Mouse (Mus musculus) embryonic facial prominence, embryonic 10.5 days (tissue): ENCODE data around the gene Pi4k2a. TPM values are rescaled to one million over a fixed set of nuclear protein-coding genes. Genes with fewer than 3 reads are reported as not detected.

ENCODE experiments used
- DNase-seq: peaks from one replicate; pipeline ENCODE4 v3.0.0-alpha.2; 2017; ENCODE audit warnings: low spot score
- H3K27ac ChIP-seq: fragments of 300-500 bp; sonication (generic); replicated peaks from 2 replicates; pipeline ENCODE4 v1.5.1; 2016; ENCODE audit warnings: mild to moderate bottlenecking
- H3K27me3 ChIP-seq: fragments of 300-500 bp; sonication (generic); replicated peaks from 2 replicates; pipeline ENCODE4 v1.6.1; 2016; ENCODE audit warnings: low read depth, mild to moderate bottlenecking; ENCODE audit not compliant: poor library complexity, severe bottlenecking
- H3K36me3 ChIP-seq: fragments of 300-500 bp; sonication (generic); replicated peaks from 2 replicates; pipeline ENCODE4 v1.6.1; 2016; ENCODE audit warnings: mild to moderate bottlenecking, moderate library complexity
- H3K4me1 ChIP-seq: fragments of 300-500 bp; sonication (generic); 2 replicates; pipeline ENCODE4 v1.6.1; 2016
- H3K4me3 ChIP-seq: fragments of 300-500 bp; sonication (generic); 2 replicates; pipeline ENCODE4 v1.5.1; 2016; ENCODE audit warnings: mild to moderate bottlenecking, moderate library complexity
- H3K9me3 ChIP-seq: fragments of 300-500 bp; sonication (generic); 2 replicates; pipeline ENCODE4 v1.6.1; 2016; ENCODE audit warnings: mild to moderate bottlenecking
- WGBS: fragments of 180-500 bp; shearing (Covaris S2); methylation state at CpG from one replicate; pipeline ENCODE4 v1.1.7; 2016; 5-methylcytosine and 5-hydroxymethylcytosine counted together
- polyA plus RNA-seq: library from polyadenylated mRNA; unstranded; fragments of >200 nt; fragmentation: Nextera tagmentation; extraction: Ambion mirVana; gene quantifications from 2 replicates; pipeline ENCODE4 v1.2.1, GENCODE M21; 2016

Gene Pi4k2a
- polyA plus RNA-seq, 1 experiment from 2014 or later, result 28.0 TPM

GRCm38 (mm10) chr19:42141998-42142397, 51.7 kb downstream of the Pi4k2a start:
- Histone ChIP-seq H3K4me1 (peaks cover 3% of the 10 kb centered on the region), H3K36me3 (no peaks in the 10 kb centered on the region), H3K4me3 (no peak overlapping the region), H3K9me3 (no peaks in the 10 kb centered on the region), H3K27ac (no peak overlapping the region), H3K27me3 (peaks cover 23% of the 10 kb centered on the region)
- DNase-seq, result no peak
- 78% methylated on average over 3 of the region's 3 CpGs for WGBS

- WGBS, result 77% methylated on average over 2 of the region's 2 CpGs
- Histone ChIP-seq H3K27me3 (peaks cover 26% of the 10 kb centered on the region), H3K27ac (no peak overlapping the region), H3K9me3 (no peaks in the 10 kb centered on the region), H3K36me3 (no peaks in the 10 kb centered on the region), H3K4me1 (peaks cover 7% of the 10 kb centered on the region), H3K4me3 (no peak overlapping the region)
- DNase-seq, result no peak
Observed at GRCm38 (mm10) chr19:42142757-42143156, 52.5 kb downstream of the Pi4k2a start.

GRCm38 (mm10) chr19:42144067-42144466, 53.8 kb downstream of the Pi4k2a start:
- WGBS, result 57% methylated on average over 6 of the region's 6 CpGs
- no peaks in the 10 kb centered on the region for H3K9me3 ChIP-seq
- H3K27ac ChIP-seq, result no peak overlapping the region
- no peak overlapping the region for H3K4me3 ChIP-seq
- no peak for DNase-seq
- no peaks in the 10 kb centered on the region for H3K36me3 ChIP-seq
- H3K4me1 ChIP-seq, result peaks cover 20% of the 10 kb centered on the region
- peaks cover 38% of the 10 kb centered on the region for H3K27me3 ChIP-seq

DNA sequence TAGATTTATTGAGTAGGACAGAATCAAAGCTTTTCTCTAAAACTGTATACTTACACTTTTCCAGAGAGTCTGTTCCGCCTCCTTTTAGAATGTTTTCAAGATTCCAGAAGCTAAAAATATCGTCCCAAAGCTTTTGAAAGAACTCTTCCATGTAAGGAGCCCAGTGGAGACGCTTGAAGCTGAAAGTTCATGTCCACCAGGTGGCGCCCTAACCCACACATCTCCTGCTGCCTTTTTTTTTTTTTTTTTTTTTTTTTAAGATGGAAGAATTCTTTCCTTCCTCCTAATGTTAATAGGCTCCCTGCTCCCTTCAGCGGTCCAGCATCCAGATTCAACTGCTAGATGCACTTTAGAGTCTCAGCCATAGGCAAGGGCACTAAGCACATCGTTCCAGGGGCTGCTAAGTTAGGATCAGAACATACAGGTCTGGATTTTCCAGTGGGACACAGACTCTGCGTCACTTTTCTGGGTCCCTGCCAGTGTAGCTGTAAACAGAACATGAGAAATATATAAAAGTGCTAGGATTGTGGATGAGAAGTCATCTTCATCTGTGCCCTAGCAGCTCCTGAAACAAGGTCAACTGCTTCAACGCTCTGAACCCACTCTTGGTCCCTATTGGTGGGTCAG, 54.4 kb downstream of the Pi4k2a start:
- H3K27ac ChIP-seq, result no peak overlapping the region
- H3K9me3 ChIP-seq, result no peaks in the 10 kb centered on the region
- H3K4me3 ChIP-seq, result no peak overlapping the region
- no peaks in the 10 kb centered on the region for H3K36me3 ChIP-seq
- peaks cover 44% of the 10 kb centered on the region for H3K27me3 ChIP-seq
- peak; percentile 85 for DNase-seq
- 28% methylated on average over 8 of the region's 8 CpGs for WGBS
- peaks cover 26% of the 10 kb centered on the region for H3K4me1 ChIP-seq

GRCm38 (mm10) chr19:42145210-42145609, 54.9 kb downstream of the Pi4k2a start:
- Histone ChIP-seq H3K27me3 (peaks cover 47% of the 10 kb centered on the region), H3K4me1 (peaks cover 29% of the 10 kb centered on the region), H3K36me3 (no peaks in the 10 kb centered on the region), H3K9me3 (no peaks in the 10 kb centered on the region), H3K4me3 (no peak overlapping the region), H3K27ac (no peak overlapping the region)
- DNase-seq, result no peak
- 78% methylated on average over 4 of the region's 4 CpGs for WGBS

GRCm38 (mm10) chr19:42145731-42146130, 55.5 kb downstream of the Pi4k2a start:
- no peak overlapping the region for H3K27ac ChIP-seq
- WGBS, result 89% methylated on average over 2 of the region's 2 CpGs
- DNase-seq, result no peak
- H3K4me1 ChIP-seq, result peaks cover 29% of the 10 kb centered on the region
- H3K4me3 ChIP-seq, result no peak overlapping the region
- H3K9me3 ChIP-seq, result no peaks in the 10 kb centered on the region
- peaks cover 47% of the 10 kb centered on the region for H3K27me3 ChIP-seq
- no peaks in the 10 kb centered on the region for H3K36me3 ChIP-seq

GRCm38 (mm10) chr19:42146276-42147010, 56.2 kb downstream of the Pi4k2a start:
- Histone ChIP-seq H3K4me1 (peaks cover 31% of the 10 kb centered on the region), H3K27me3 (peaks cover 47% of the 10 kb centered on the region), H3K9me3 (no peaks in the 10 kb centered on the region), H3K36me3 (no peaks in the 10 kb centered on the region), H3K27ac (peak overlapping the region; percentile 89; the same call in 1 of the 2 replicates), H3K4me3 (peak overlapping the region; percentile 76)
- no peak for DNase-seq
- 87% methylated on average over 9 of the region's 9 CpGs for WGBS

GRCm38 (mm10) chr19:42147170-42147768, 57.0 kb downstream of the Pi4k2a start, which contains the start of gene Marveld1:
Gene Marveld1 (plus strand): TSS chr19:42147400.
- WGBS, result under 1% methylated on average over 55 of the region's 57 CpGs
- peak within 1 kb of the TSS; percentile 89 for H3K27ac ChIP-seq

GRCm38 (mm10) chr19:42147769-42148568, 57.7 kb downstream of the Pi4k2a start:
- DNase-seq, result peak; percentile 73
- Histone ChIP-seq H3K4me3 (peak overlapping the region; percentile 76), H3K27ac (peak overlapping the region; percentile 89), H3K9me3 (no peaks in the 10 kb centered on the region), H3K27me3 (peaks cover 47% of the 10 kb centered on the region), H3K36me3 (no peaks in the 10 kb centered on the region), H3K4me1 (peaks cover 37% of the 10 kb centered on the region)
- WGBS, result under 1% methylated on average over 63 of the region's 63 CpGs

More at GRCm38 (mm10) chr19:42147170-42147768, 57.0 kb downstream of the Pi4k2a start, which contains the start of gene Marveld1:
- no peaks in the 10 kb centered on the region for H3K9me3 ChIP-seq
- H3K36me3 ChIP-seq, result no peaks in the 10 kb centered on the region
- peaks cover 47% of the 10 kb centered on the region for H3K27me3 ChIP-seq
- peaks cover 37% of the 10 kb centered on the region for H3K4me1 ChIP-seq
- peak; percentile 80 for DNase-seq
- H3K4me3 ChIP-seq, result peak within 1 kb of the TSS; percentile 76

- Histone ChIP-seq H3K27ac (peak overlapping the region; percentile 89; the same call in 1 of the 2 replicates), H3K27me3 (peaks cover 47% of the 10 kb centered on the region), H3K4me1 (peaks cover 37% of the 10 kb centered on the region), H3K9me3 (no peaks in the 10 kb centered on the region), H3K36me3 (no peaks in the 10 kb centered on the region), H3K4me3 (peak overlapping the region; percentile 76)
- WGBS, result 17% methylated on average over 7 of the region's 7 CpGs
- DNase-seq, result no peak
Observed at GRCm38 (mm10) chr19:42148569-42148860, 58.2 kb downstream of the Pi4k2a start.

DNA sequence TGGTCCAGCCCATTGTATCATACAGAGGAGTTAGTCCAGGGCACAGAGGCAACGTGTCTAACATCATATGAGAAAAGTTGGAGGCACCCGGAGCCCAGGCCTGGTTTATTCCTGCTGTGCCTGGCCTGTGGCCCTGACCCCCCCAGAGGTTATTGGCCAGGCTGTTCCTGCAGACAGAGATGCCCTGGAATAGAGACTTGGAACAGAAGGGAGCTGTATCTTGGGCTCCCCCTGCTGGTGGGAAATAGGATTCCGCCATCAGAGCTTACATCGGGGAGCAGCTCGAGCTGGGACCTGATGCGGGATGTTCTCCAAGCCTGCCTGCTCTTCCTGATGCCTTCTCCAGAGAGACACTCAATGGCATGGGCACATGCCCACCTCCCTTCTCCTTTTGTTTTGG, 61.7 kb downstream of the Pi4k2a start:
- H3K4me3 ChIP-seq, result no peak overlapping the region
- no peaks in the 10 kb centered on the region for H3K9me3 ChIP-seq
- H3K4me1 ChIP-seq, result peaks cover 35% of the 10 kb centered on the region
- no peak overlapping the region for H3K27ac ChIP-seq
- peak; percentile 86 for DNase-seq
- H3K36me3 ChIP-seq, result no peaks in the 10 kb centered on the region
- WGBS, result 9% methylated on average over 6 of the region's 6 CpGs
- peaks cover 25% of the 10 kb centered on the region for H3K27me3 ChIP-seq

DNA sequence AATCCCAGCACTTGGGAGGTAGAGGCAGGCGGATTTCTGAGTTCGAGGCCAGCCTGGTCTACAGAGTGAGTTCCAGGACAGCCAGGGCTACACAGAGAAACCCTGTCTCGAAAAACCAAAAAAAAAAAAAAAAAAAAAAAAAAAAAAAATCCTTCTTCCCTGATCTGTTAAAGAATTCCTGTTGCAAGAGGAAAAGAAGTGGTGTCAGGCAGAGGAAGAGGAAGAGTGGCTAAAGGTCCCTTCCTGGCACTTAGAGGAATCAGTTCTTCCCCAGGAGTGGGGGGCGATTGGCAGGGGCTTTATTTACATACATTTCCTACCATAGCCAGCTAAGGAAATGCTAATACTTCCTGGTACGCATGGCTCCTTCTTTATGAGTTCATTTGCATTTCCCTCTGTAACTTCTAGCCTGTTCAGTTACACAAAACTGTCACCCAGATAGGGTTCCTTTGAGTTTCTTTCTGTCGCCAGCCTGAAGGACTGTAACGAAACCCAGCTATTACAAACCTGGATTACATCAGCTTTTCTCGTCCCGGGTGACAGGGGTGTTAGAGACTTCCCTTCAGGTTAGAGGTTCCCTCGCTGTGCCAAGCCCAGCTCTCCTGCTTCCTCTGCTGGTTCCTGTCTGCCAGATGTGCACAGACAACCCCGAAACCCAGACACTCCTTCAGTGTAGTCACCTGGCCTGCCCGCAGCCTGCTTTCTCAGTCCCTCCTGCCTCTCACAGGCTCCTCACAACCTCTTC, 67.4 kb downstream of the Pi4k2a start:
- H3K4me1 ChIP-seq, result peaks cover 11% of the 10 kb centered on the region
- no peak overlapping the region for H3K4me3 ChIP-seq
- DNase-seq, result no peak
- WGBS, result 68% methylated on average over 12 of the region's 12 CpGs
- H3K27ac ChIP-seq, result peak overlapping the region; percentile 65
- H3K36me3 ChIP-seq, result no peaks in the 10 kb centered on the region
- H3K27me3 ChIP-seq, result no peaks in the 10 kb centered on the region
- H3K9me3 ChIP-seq, result no peaks in the 10 kb centered on the region
